In genomic region chr16:93576412-93577082, GRCm38 (mm10) we compare ENCODE assay signal across 9 mouse cellular contexts. TPM values are rescaled to one million over a fixed set of nuclear protein-coding genes. Genes with fewer than 3 reads are reported as not detected.
DNase-seq lines count a peak whose midpoint lies in the region; ATAC-seq and TF ChIP-seq lines count a peak whose summit lies in the region.
"Had no signal": no experiment of that assay in that cellular context is flagged by ENCODE, and none has a peak within 500 bp of the region (broad histone marks: within the 10 kb centered on the region; RNA-seq: fewer than 3 reads in every experiment).

No protein-coding gene starts in this region.

- no peaks in the 10 kb centered on the region for H3K27me3 ChIP-seq in ES-Bruce4 (ENCODE audit: control insufficient read depth, insufficient read depth, low read length, poor library complexity, severe bottlenecking)
- no peaks in the 10 kb centered on the region for H3K27me3 ChIP-seq in embryonic facial prominence, embryonic 14.5 days (replicated peaks; ENCODE audit: control insufficient read depth, insufficient read depth, low read length)
- no peaks in the 10 kb centered on the region for H3K27me3 ChIP-seq in heart, embryonic 16.5 days (ENCODE audit: control insufficient read depth, insufficient read depth, low read length)
- H3K27me3 ChIP-seq: limb, embryonic 15.5 days had no signal

- no peak overlapping the region; the same call in 1 of the 2 replicates for H3K4me2 ChIP-seq in embryonic facial prominence, embryonic 14.5 days (ENCODE audit: low read depth, low read length)
- peak overlapping the region; percentile 25; the same call in 1 of the 2 replicates for H3K4me2 ChIP-seq in heart, embryonic 16.5 days (ENCODE audit: low read depth, low read length)
- H3K4me2 ChIP-seq: limb, embryonic 15.5 days had no signal

- WGBS in embryonic facial prominence, embryonic 14.5 days, result 26% methylated on average over 14 of the region's 14 CpGs
- WGBS in heart, embryonic 16.5 days, result 34% methylated on average over 14 of the region's 14 CpGs

- peaks cover 3% of the 10 kb centered on the region for H3K4me1 ChIP-seq in ES-Bruce4 (ENCODE audit: control insufficient read depth, insufficient read depth, low read length)
- H3K4me1 ChIP-seq in embryonic facial prominence, embryonic 14.5 days (ENCODE audit: control insufficient read depth, insufficient read depth, low read length), result peaks cover 8% of the 10 kb centered on the region; the same call in 1 of the 2 replicates
- peaks cover 4% of the 10 kb centered on the region; the same call in 1 of the 2 replicates for H3K4me1 ChIP-seq in heart, embryonic 16.5 days (ENCODE audit: control insufficient read depth, insufficient read depth, low read length)

- no peak overlapping the region for H3K27ac ChIP-seq in ES-Bruce4 (ENCODE audit: insufficient read depth, low read length)
- H3K27ac ChIP-seq in embryonic facial prominence, embryonic 14.5 days (replicated peaks; ENCODE audit: low read depth, low read length), result no peak overlapping the region
- H3K27ac ChIP-seq in heart, embryonic 16.5 days (ENCODE audit: low read length), result no peak overlapping the region
- H3K27ac ChIP-seq: limb, embryonic 15.5 days had no signal

- TF ChIP-seq EP300 in ES-Bruce4 (IDR thresholded peaks at IDR 0.05; ENCODE audit: insufficient read depth, low read depth, low read length), result no peak

- DNase-seq in adrenal gland, postnatal 4 days (ENCODE audit: low spot score in 2 of 2), result peak; percentile 50 to 69
- DNase-seq in embryonic facial prominence, embryonic 14.5 days (ENCODE audit: low spot score), result peak; percentile 83
- DNase-seq in layer of hippocampus, adult 11-12 months (ENCODE audit: low spot score), result peak; percentile 87
- peak; percentile 86 for DNase-seq in lung, postnatal 10 days
- peak; percentile 81 for DNase-seq in retina, postnatal 1 day
- DNase-seq in thymus, postnatal 25 days, result peak; percentile 86

- no peak overlapping the region for H3K4me3 ChIP-seq in ES-Bruce4 (ENCODE audit: low read depth, low read length)
- H3K4me3 ChIP-seq in embryonic facial prominence, embryonic 14.5 days (ENCODE audit: low read depth, low read length), result no peak overlapping the region
- no peak overlapping the region for H3K4me3 ChIP-seq in heart, embryonic 16.5 days (ENCODE audit: low read length)
- H3K4me3 ChIP-seq: limb, embryonic 15.5 days had no signal

- no peak for TF ChIP-seq POLR2A in ES-Bruce4 (IDR thresholded peaks at IDR 0.05; ENCODE audit: insufficient read depth, low read length)

- 0 out of 2 replicates have a peak, but pooled peaks have one; percentile 58 for ATAC-seq in embryonic facial prominence, embryonic 14.5 days (ENCODE audit: low read depth)
- ATAC-seq in heart, embryonic 16.5 days (replicated peaks; ENCODE audit: extremely low read depth, insufficient read depth, low FRiP score), result no peak

- H3K9ac ChIP-seq in ES-Bruce4 (ENCODE audit: low read depth, poor library complexity, severe bottlenecking), result no peak overlapping the region
- H3K9ac ChIP-seq in embryonic facial prominence, embryonic 14.5 days (ENCODE audit: low read depth, low read length), result no peak overlapping the region
- H3K9ac ChIP-seq in heart, embryonic 16.5 days (ENCODE audit: low read length), result no peak overlapping the region
- H3K9ac ChIP-seq: limb, embryonic 15.5 days had no signal

- no peaks in the 10 kb centered on the region for H3K9me3 ChIP-seq in ES-Bruce4 (replicated peaks; ENCODE audit: control insufficient read depth, insufficient read depth, low read length, poor library complexity, severe bottlenecking)
- H3K9me3 ChIP-seq in embryonic facial prominence, embryonic 14.5 days (ENCODE audit: control insufficient read depth, low read length), result no peaks in the 10 kb centered on the region
- H3K9me3 ChIP-seq in heart, embryonic 16.5 days (replicated peaks; ENCODE audit: control insufficient read depth, low read length), result no peaks in the 10 kb centered on the region
- H3K9me3 ChIP-seq: limb, embryonic 15.5 days had no signal

- no peaks in the 10 kb centered on the region for H3K36me3 ChIP-seq in ES-Bruce4 (ENCODE audit: control insufficient read depth, insufficient read depth, low read length, poor library complexity, severe bottlenecking)
- H3K36me3 ChIP-seq in embryonic facial prominence, embryonic 14.5 days (ENCODE audit: control insufficient read depth, insufficient read depth, low read length), result no peaks in the 10 kb centered on the region
- H3K36me3 ChIP-seq in heart, embryonic 16.5 days (ENCODE audit: control insufficient read depth, insufficient read depth), result no peaks in the 10 kb centered on the region
- H3K36me3 ChIP-seq: limb, embryonic 15.5 days had no signal

- TF ChIP-seq CTCF in ES-Bruce4 (IDR thresholded peaks at IDR 0.05; ENCODE audit: low read depth, low read length), result peak; percentile 83

RNA-seq across cellular contexts. Expression of gene Setd4, which starts 27.3 kb away (rescaled TPM):
- 18.8 and 19.5 TPM in 2 replicates for polyA plus RNA-seq in ES-Bruce4 (2011; ENCODE audit: insufficient read depth, insufficient read length, low read depth, missing spikeins)
- total RNA-seq in adrenal gland, postnatal 4 days (2021), result 10 to 100 TPM; 11.0 to 11.1 TPM
- polyA plus RNA-seq in embryonic facial prominence, embryonic 14.5 days (2014; fragmentation: Nextera tagmentation; extraction: Ambion mirVana), result 10.8 and 12.2 TPM in 2 replicates
- polyA plus RNA-seq in heart, embryonic 16.5 days (2015; fragmentation: Nextera tagmentation; extraction: Ambion mirVana), result 7.2 and 7.4 TPM in 2 replicates

RNA-seq across cellular contexts. Expression of gene Cbr1, which starts 29.1 kb away (rescaled TPM):
- 33.7 and 34.3 TPM in 2 replicates for polyA plus RNA-seq in ES-Bruce4 (2011; ENCODE audit: insufficient read depth, insufficient read length, low read depth, missing spikeins)
- total RNA-seq in adrenal gland, postnatal 4 days (2021), result 10 to 100 TPM; 69.3 to 79.6 TPM
- polyA plus RNA-seq in embryonic facial prominence, embryonic 14.5 days (2014; fragmentation: Nextera tagmentation; extraction: Ambion mirVana), result 70.2 and 80.3 TPM in 2 replicates
- polyA plus RNA-seq in heart, embryonic 16.5 days (2015; fragmentation: Nextera tagmentation; extraction: Ambion mirVana), result 57.8 and 60.2 TPM in 2 replicates

RNA-seq across cellular contexts. Expression of gene Gm5678, which starts 51.4 kb away (rescaled TPM):
- not detected in 2 replicates for polyA plus RNA-seq in ES-Bruce4 (2011; ENCODE audit: insufficient read depth, insufficient read length, low read depth, missing spikeins)
- 1 to 10 TPM; 2.9 to 4.6 TPM for total RNA-seq in adrenal gland, postnatal 4 days (2021)
- not detected in 2 replicates for polyA plus RNA-seq in embryonic facial prominence, embryonic 14.5 days (2014; fragmentation: Nextera tagmentation; extraction: Ambion mirVana)
- polyA plus RNA-seq in heart, embryonic 16.5 days (2015; fragmentation: Nextera tagmentation; extraction: Ambion mirVana), result not detected in 2 replicates
- polyA plus RNA-seq: limb, embryonic 15.5 days had no signal
